Mouse (Mus musculus) CH12.LX (cell line): ENCODE data around the gene Psmb7. TPM values are rescaled to one million over a fixed set of nuclear protein-coding genes. Genes with fewer than 3 reads are reported as not detected.

ENCODE experiments used
- DNase-seq: peaks from one replicate; pipeline ENCODE4 v3.0.0-alpha.2; 2013; ENCODE audit errors: extremely low read depth
- H3K27ac ChIP-seq: 2 replicates; pipeline ENCODE4 v1.5.1; 2012; ENCODE audit warnings: low read depth, mild to moderate bottlenecking, control low read depth, moderate library complexity; ENCODE audit not compliant: insufficient read depth
- H3K27me3 ChIP-seq: replicated peaks from 2 replicates; pipeline ENCODE3; 2012; ENCODE audit warnings: inconsistent platforms
- H3K36me3 ChIP-seq, 2 experiments: replicated peaks in 1 of 2; 2 replicates each; pipeline versions ENCODE3 to v1.6.1; 2012; ENCODE audit warnings: inconsistent platforms in 1 of 2, low read length in 1 of 2, mild to moderate bottlenecking in 1 of 2, mixed read lengths in 1 of 2, moderate library complexity in 1 of 2; ENCODE audit not compliant: control insufficient read depth in 1 of 2, insufficient read depth in 1 of 2
- H3K4me1 ChIP-seq, 2 experiments: 2 replicates each; pipeline ENCODE4 v1.6.1; 2012; ENCODE audit warnings: inconsistent platforms in 1 of 2, moderate library complexity in 1 of 2; ENCODE audit not compliant: insufficient read depth in 2 of 2, control insufficient read depth in 1 of 2
- H3K4me2 ChIP-seq: 2 replicates; pipeline ENCODE4 v1.6.1; 2012; ENCODE audit warnings: low read depth, mild to moderate bottlenecking, control low read depth; ENCODE audit not compliant: poor library complexity, insufficient read depth, severe bottlenecking
- H3K4me3 ChIP-seq, 3 experiments: fragments of 150-350 bp in 1 of 3; sonication (generic) in 1 of 3; replicated peaks in 1 of 3; 2 replicates each; pipeline versions ENCODE3 to v1.5.1; 2011 to 2012; ENCODE audit warnings: low read depth in 2 of 3, low read length in 2 of 3, mild to moderate bottlenecking in 2 of 3, moderate library complexity in 2 of 3, control low read depth in 1 of 3, improper control_type of control experiment in 1 of 3, inconsistent platforms in 1 of 3, mixed read lengths in 1 of 3; ENCODE audit not compliant: poor library complexity in 1 of 3
- H3K79me2 ChIP-seq: replicated peaks from 2 replicates; pipeline ENCODE4 v1.6.1; 2012; ENCODE audit warnings: mild to moderate bottlenecking, moderate library complexity; ENCODE audit not compliant: control insufficient read depth, poor library complexity, insufficient read depth, severe bottlenecking; ENCODE audit errors: extremely low read depth
- H3K9ac ChIP-seq: 2 replicates; pipeline ENCODE4 v1.6.1; 2012; ENCODE audit warnings: low read depth, mild to moderate bottlenecking, control low read depth, moderate library complexity; ENCODE audit not compliant: insufficient read depth
- H3K9me3 ChIP-seq: replicated peaks from 2 replicates; pipeline ENCODE3; 2012; ENCODE audit warnings: low read length, inconsistent platforms, mixed read lengths
- CHD1 ChIP-seq: IDR thresholded peaks from 2 replicates; pipeline ENCODE4 v1.6.1; 2012; ENCODE audit warnings: low read depth, low read length, improper control_type of control experiment, inconsistent platforms
- CTCF ChIP-seq, 2 experiments: IDR thresholded peaks in 1 of 2; conservative IDR thresholded peaks in 1 of 2; 2 replicates each; pipeline ENCODE4 v1.5.1; 2011 to 2012; ENCODE audit warnings: low read depth in 2 of 2, low read length in 2 of 2, improper control_type of control experiment in 1 of 2, inconsistent platforms in 1 of 2, mild to moderate bottlenecking in 1 of 2, moderate library complexity in 1 of 2
- E2F4 ChIP-seq: IDR thresholded peaks from 2 replicates; pipeline ENCODE4 v1.6.1; 2011; ENCODE audit warnings: low read depth, low read length, improper control_type of control experiment; ENCODE audit not compliant: insufficient replicate concordance
- ELF1 ChIP-seq: IDR thresholded peaks from 2 replicates; pipeline ENCODE4 v1.6.1; 2014; ENCODE audit warnings: low read depth, mild to moderate bottlenecking, inconsistent platforms, low read length, improper control_type of control experiment
- EP300 ChIP-seq: IDR thresholded peaks from 2 replicates; pipeline ENCODE4 v1.6.1; 2011; ENCODE audit warnings: low read length, improper control_type of control experiment
- ETS1 ChIP-seq: conservative IDR thresholded peaks from 2 replicates; pipeline ENCODE4 v1.6.1; 2012; ENCODE audit warnings: low read depth, mild to moderate bottlenecking, inconsistent platforms, low read length, improper control_type of control experiment, moderate library complexity
- JUN ChIP-seq: IDR thresholded peaks from 2 replicates; pipeline ENCODE4 v1.6.1; 2011; ENCODE audit warnings: low read depth, mild to moderate bottlenecking, low read length, improper control_type of control experiment, moderate library complexity; ENCODE audit not compliant: insufficient read depth
- KAT2A ChIP-seq: IDR thresholded peaks from 2 replicates; pipeline ENCODE4 v1.6.1; 2012; ENCODE audit warnings: low read length, improper control_type of control experiment, inconsistent platforms; ENCODE audit not compliant: insufficient replicate concordance
- MAFK ChIP-seq: IDR thresholded peaks from 2 replicates; pipeline ENCODE4 v1.6.1; 2011; ENCODE audit warnings: low read length, improper control_type of control experiment; ENCODE audit not compliant: insufficient replicate concordance
- MAX ChIP-seq: IDR thresholded peaks from 2 replicates; pipeline ENCODE4 v1.6.1; 2011; ENCODE audit warnings: low read length, improper control_type of control experiment
- MAZ ChIP-seq: IDR thresholded peaks from 2 replicates; pipeline ENCODE4 v1.6.1; 2012; ENCODE audit warnings: low read depth, mild to moderate bottlenecking, inconsistent platforms, low read length, improper control_type of control experiment, moderate library complexity
- MEF2A ChIP-seq: IDR thresholded peaks from 2 replicates; pipeline ENCODE4 v1.6.1; 2014; ENCODE audit warnings: low read depth, mild to moderate bottlenecking, inconsistent platforms, low read length, improper control_type of control experiment, borderline replicate concordance
- MXI1 ChIP-seq: IDR thresholded peaks from 2 replicates; pipeline ENCODE4 v1.6.1; 2011; ENCODE audit warnings: mild to moderate bottlenecking, low read depth, low read length, improper control_type of control experiment
- MYC ChIP-seq: IDR thresholded peaks from 2 replicates; pipeline ENCODE4 v1.6.1; 2011; ENCODE audit warnings: low read depth, mild to moderate bottlenecking, improper control_type of control experiment, low read length
- POLR2A ChIP-seq: IDR thresholded peaks from 2 replicates; pipeline ENCODE4 v1.6.1; 2011; ENCODE audit warnings: low read depth, mild to moderate bottlenecking, improper control_type of control experiment, low read length
- POLR2AphosphoS2 ChIP-seq: IDR thresholded peaks from 2 replicates; pipeline ENCODE4 v1.6.1; 2011; ENCODE audit warnings: low read depth, low read length, improper control_type of control experiment
- RAD21 ChIP-seq: IDR thresholded peaks from 2 replicates; pipeline ENCODE4 v1.6.1; 2011; ENCODE audit warnings: low read depth, mild to moderate bottlenecking, low read length, improper control_type of control experiment, moderate library complexity
- RCOR1 ChIP-seq: conservative IDR thresholded peaks from 2 replicates; pipeline ENCODE4 v1.6.1; 2012; ENCODE audit warnings: low read depth, mild to moderate bottlenecking, inconsistent platforms, low read length, improper control_type of control experiment
- SIN3A ChIP-seq: IDR thresholded peaks from 2 replicates; pipeline ENCODE4 v1.6.1; 2012; ENCODE audit warnings: low read length, improper control_type of control experiment, inconsistent platforms
- SMC3 ChIP-seq: IDR thresholded peaks from 2 replicates; pipeline ENCODE4 v1.6.1; 2011; ENCODE audit warnings: low read depth, low read length, improper control_type of control experiment
- TBP ChIP-seq: conservative IDR thresholded peaks from 2 replicates; pipeline ENCODE4 v1.6.1; 2011; ENCODE audit warnings: low read depth, low read length, improper control_type of control experiment
- UBTF ChIP-seq: IDR thresholded peaks from 2 replicates; pipeline ENCODE4 v1.6.1; 2012; ENCODE audit warnings: low read depth, mild to moderate bottlenecking, inconsistent platforms, low read length, improper control_type of control experiment, moderate library complexity
- USF1 ChIP-seq: IDR thresholded peaks from 2 replicates; pipeline ENCODE4 v1.6.1; 2014; ENCODE audit warnings: low read depth, mild to moderate bottlenecking, inconsistent platforms, low read length, improper control_type of control experiment
- ZC3H11A ChIP-seq: IDR thresholded peaks from 2 replicates; pipeline ENCODE4 v1.6.1; 2012; ENCODE audit warnings: low read depth, mild to moderate bottlenecking, inconsistent platforms, low read length, improper control_type of control experiment
- ZMIZ1 ChIP-seq: IDR thresholded peaks from 2 replicates; pipeline ENCODE4 v1.6.1; 2012; ENCODE audit warnings: low read depth, mild to moderate bottlenecking, inconsistent platforms, low read length, improper control_type of control experiment
- dilution Hi-C: fragments of 300-500 bp; cut with MboI; formaldehyde crosslinking; loops from 2 replicates; pipeline ENCODE4 v1.14.3; 2020; ENCODE audit warnings: low sequenced_read_pairs; ENCODE audit not compliant: extremely low pct_unique_long_range_greater_than_20kb, extremely low pct_ligation_motif_present
- in situ Hi-C: fragments of 300-500 bp; cut with MboI; formaldehyde crosslinking; loops from 3 replicates; pipeline ENCODE4 v1.14.3; 2019; ENCODE audit warnings: low sequenced_read_pairs, low pct_ligation_motif_present, low pct_unique_long_range_greater_than_20kb, mixed read lengths
- polyA plus RNA-seq: library from polyadenylated mRNA; unstranded; fragments of >175 nt; gene quantifications from 2 replicates; pipeline ENCODE4 v1.2.1, GENCODE M21; 2012; ENCODE audit warnings: low read depth; ENCODE audit not compliant: insufficient read length
- total RNA-seq, 2 experiments: library from RNA; depleted of rRNA; stranded (reverse); fragments of 300-350 nt in 1 of 2; fragments of >200 nt in 1 of 2; gene quantifications; 2 replicates each; pipeline ENCODE4 v1.2.3; 2012 to 2014

The Psmb7 gene
- total and polyA plus RNA-seq, 3 experiments: 334 to 415 (median 389) TPM

DNA sequence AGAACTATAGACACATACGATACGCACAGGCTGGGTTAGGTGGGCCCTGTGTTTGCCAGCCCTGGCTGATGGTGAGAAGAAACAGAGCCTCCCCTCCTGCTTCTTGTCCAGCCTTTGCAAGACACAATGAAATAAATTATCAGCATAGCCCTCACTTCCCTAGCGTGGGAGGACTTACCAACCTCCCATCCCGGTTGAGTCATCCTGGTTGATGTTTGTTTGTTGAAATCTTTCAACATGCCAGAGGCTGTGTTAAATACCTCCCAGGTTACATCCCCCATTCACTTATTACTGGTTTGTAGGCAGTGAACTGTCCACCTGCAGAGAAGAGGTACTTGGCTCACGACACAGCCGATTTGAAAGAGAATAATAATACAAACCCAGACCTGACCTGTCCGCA lies 3.8 kb upstream of the Psmb7 start:
- H3K4me2 ChIP-seq: no peak overlapping the region
- no peaks in the 10 kb centered on the region for H3K36me3 ChIP-seq
- in situ Hi-C loops (no loop called here), dilution Hi-C loops (no loop called here)
- no peaks in the 10 kb centered on the region for H3K27me3 ChIP-seq
- no peak for DNase-seq
- TF ChIP-seq POLR2AphosphoS2 (no peak), CHD1 (no peak), USF1 (no peak), TBP (no peak), SMC3 (no peak), POLR2A (no peak), ELF1 (no peak), CTCF (conservative IDR thresholded peaks at IDR 0.05 in 1 of 2, IDR thresholded peaks at IDR 0.05 in 1 of 2; ENCODE audit: low read depth in 2 of 2, low read length in 2 of 2) (no peak), ZC3H11A (no peak), MYC (no peak), MEF2A (no peak), MAZ (no peak), MAFK (no peak), MAX (no peak), UBTF (no peak), ETS1 (no peak), KAT2A (no peak)
- H3K27ac ChIP-seq: no peak overlapping the region
- peaks cover 9% of the 10 kb centered on the region for H3K9me3 ChIP-seq
- H3K79me2 ChIP-seq: peaks cover 10% of the 10 kb centered on the region
- peaks cover 2 to 14% of the 10 kb centered on the region in 2 experiments; a peak in 3 of 4 replicates for H3K4me1 ChIP-seq
- no peak overlapping the region for H3K4me3 ChIP-seq
- no peak overlapping the region for H3K9ac ChIP-seq

DNA sequence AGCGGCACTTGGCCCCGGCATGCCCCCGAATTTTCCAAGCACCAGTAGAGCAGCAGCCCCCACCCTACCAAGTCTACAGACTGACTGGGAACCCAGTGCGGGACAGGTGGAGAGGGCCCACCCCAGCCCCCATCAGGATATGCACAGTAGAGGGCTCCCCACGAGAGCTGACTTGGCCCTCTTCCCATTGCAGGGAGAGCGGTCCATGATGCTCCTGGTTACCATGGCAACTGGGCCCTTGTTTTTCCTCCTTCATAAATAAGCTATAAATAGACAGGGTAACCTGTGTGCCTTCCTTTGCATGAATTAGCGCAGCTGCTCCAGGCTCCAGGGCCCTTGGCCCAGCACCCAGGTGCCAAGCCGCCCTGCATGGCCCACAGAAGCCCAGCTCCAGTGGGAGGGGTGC lies 3.3 kb upstream of the Psmb7 start:
- DNase-seq: no peak
- dilution Hi-C loops: no loop called here
- Histone ChIP-seq H3K9me3 (peaks cover 9% of the 10 kb centered on the region), H3K9ac (no peak overlapping the region), H3K4me2 (no peak overlapping the region), H3K4me3 (no peak overlapping the region), H3K4me1 (peaks cover 2 to 18% of the 10 kb centered on the region in 2 experiments; a peak in 3 of 4 replicates), H3K27ac (no peak overlapping the region), H3K27me3 (no peaks in the 10 kb centered on the region), H3K79me2 (peaks cover 14% of the 10 kb centered on the region), H3K36me3 (peaks cover 0 to 3% of the 10 kb centered on the region in 2 experiments)
- TF ChIP-seq CHD1: no peak
- TF ChIP-seq MAX: no peak
- no peak for TF ChIP-seq CTCF (conservative IDR thresholded peaks at IDR 0.05 in 1 of 2, IDR thresholded peaks at IDR 0.05 in 1 of 2; ENCODE audit: low read depth in 2 of 2, low read length in 2 of 2)
- TF ChIP-seq ZMIZ1: no peak
- TF ChIP-seq RAD21: no peak
- no peak for TF ChIP-seq MEF2A
- no peak for TF ChIP-seq POLR2AphosphoS2
- no peak for TF ChIP-seq TBP
- TF ChIP-seq MXI1: no peak
- TF ChIP-seq E2F4: no peak
- TF ChIP-seq RCOR1: no peak
- no peak for TF ChIP-seq JUN
- no peak for TF ChIP-seq SIN3A
- TF ChIP-seq EP300: no peak
- no peak for TF ChIP-seq ETS1
- no peak for TF ChIP-seq ZC3H11A
- in situ Hi-C loops: no loop called here
